Mouse (Mus musculus) adrenal gland, adult 18-20 months (tissue): ENCODE measurements around the gene Tlcd1. TPM values are rescaled to one million over a fixed set of nuclear protein-coding genes. Genes with fewer than 3 reads are reported as not detected.

Source experiments
- DNase-seq, 2 experiments: peaks; one replicate each; pipeline ENCODE4 v3.0.0; 2021 to 2022; ENCODE audit warnings: low spot score in 2 of 2
- total RNA-seq, 2 experiments: library from RNA; stranded (reverse); gene quantifications; 1 replicate in 1 of 2; 2 replicates in 1 of 2; pipeline ENCODE4 v1.2.3; 2021

The Tlcd1 gene
- total RNA-seq, 2 experiments from 2014 or later: 54.7 to 76.5 TPM

GRCm38 (mm10) chr11:78160171-78160570, 16.3 kb upstream of the Tlcd1 start:
- no peak for DNase-seq

DNA sequence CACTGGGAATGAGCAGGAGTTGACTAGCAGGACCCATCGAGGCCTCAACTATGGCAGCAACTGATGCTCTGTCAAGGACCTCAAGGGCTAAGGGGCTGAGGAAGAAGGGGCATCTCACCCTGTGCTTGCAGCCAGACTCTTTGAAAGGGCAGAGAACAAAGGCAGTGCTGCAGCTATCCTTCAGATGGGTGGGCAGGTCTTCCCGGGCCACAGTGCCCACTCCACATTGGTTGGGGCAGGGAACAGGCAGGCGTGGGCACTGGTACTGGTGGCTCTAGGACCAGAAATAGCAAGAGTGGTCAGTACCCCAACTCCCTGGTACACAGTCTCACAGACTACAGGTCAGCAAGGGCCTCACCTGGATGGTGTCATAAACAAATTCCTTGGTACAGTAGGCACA, 15.8 kb upstream of the Tlcd1 start:
- no peak for DNase-seq

- DNase-seq: no peak
These were observed 15.3 kb upstream of the Tlcd1 start for GRCm38 (mm10) chr11:78161169-78161568.

DNA sequence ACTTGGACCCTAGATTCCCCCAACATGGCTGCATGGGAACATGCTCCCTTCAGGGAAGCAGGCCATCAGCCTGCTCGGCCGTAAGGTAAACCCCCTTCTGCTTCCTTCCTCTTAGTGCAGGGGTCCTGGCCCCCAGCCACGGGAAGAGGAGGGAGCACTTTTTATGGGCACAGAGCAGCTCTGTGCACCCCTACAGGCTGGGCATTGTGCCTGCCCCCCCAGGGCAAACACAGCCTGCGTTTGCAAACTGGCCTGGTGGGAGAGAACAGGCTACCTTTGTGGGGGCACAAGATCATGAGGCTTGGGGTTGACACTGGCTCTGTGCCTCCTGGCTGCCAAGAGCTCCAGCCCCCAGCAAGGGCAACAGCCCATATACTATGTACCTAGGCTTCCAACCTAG, 14.5 kb upstream of the Tlcd1 start:
- DNase-seq: no peak

DNA sequence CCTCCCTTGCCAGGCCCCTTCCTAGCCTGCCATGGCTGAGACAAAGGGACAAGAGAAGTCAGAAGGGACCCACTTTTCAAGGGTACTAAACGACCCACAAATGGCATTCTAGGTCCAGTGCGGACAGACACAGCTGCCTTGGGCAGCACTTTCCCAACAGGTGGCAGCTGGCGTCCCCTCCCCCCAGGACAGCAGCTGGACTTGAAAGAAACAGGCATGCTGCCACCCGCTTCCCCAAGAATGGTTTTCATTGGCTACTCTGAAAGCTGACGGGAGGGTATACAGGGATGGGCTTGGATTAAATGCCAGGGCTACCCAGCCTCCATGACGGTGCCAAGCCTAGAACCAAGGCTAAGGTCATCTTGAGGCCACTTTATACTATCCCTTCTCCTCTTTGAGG, 14.0 kb upstream of the Tlcd1 start:
- no peak for DNase-seq

- DNase-seq: no peak
These were observed 13.5 kb upstream of the Tlcd1 start for GRCm38 (mm10) chr11:78163045-78163444.

DNA sequence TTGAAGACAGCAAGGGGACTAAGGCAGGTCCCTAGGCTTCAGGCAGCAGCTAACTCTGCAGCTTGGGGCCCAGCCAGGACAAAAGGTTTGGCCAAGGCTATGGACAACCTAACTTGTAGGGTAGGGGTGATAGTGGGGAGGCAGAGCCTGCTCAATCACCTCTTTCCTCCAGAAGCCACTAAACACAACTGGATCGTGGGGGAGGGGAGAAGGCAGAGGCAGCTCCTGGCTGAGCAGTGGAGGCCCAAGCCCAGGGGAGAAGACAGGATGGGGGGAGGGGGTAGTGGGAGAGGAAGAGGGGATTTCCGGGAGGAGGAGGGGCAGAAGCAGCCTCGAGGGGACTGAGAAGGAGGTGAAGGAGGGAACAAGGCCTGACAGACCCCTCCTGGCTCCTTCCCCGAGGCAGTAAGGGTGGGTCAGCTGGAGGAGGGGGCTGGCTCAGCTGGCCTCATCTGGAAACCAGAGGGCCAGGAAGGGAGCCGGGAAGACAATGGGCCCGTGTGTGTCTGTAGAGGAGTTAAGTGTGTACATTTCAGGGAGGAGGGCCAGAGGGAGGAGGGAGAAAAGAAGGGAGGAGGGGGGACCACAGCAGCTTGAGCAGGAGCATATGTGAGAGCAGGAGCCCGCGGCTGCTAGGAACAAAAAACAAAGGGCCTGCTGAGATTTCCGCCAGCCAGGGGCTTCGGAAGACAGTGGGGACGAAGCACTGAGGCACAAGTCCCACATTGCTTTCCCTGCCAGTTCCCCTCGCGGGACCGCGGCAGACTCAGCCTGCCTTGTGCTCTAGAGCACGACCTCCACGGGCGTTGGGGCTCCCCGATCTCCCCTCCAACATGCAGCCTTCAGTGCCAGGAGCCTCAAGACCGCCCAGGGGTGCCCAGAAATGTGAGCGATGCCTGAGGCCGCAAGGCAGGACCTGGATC, 12.6 kb upstream of the Tlcd1 start:
- peak in 1 of 2 experiments; percentile 53 for DNase-seq

DNA sequence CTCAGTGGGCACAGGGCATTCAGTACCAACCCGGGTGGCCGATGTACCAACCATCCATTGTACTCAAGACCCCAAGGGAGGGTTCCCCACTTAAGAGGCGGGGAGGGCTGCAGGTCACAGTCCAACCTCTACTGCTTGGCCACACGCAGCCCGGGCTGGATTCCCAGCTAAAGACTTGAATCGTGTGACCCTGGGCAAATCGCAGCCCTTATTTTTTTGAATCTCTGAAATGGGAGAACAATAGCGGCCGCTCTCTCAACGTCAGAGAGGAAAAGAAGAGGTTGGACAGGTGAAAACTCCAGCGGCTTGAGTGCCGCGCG, 11.9 kb upstream of the Tlcd1 start:
- no peak for DNase-seq

DNA sequence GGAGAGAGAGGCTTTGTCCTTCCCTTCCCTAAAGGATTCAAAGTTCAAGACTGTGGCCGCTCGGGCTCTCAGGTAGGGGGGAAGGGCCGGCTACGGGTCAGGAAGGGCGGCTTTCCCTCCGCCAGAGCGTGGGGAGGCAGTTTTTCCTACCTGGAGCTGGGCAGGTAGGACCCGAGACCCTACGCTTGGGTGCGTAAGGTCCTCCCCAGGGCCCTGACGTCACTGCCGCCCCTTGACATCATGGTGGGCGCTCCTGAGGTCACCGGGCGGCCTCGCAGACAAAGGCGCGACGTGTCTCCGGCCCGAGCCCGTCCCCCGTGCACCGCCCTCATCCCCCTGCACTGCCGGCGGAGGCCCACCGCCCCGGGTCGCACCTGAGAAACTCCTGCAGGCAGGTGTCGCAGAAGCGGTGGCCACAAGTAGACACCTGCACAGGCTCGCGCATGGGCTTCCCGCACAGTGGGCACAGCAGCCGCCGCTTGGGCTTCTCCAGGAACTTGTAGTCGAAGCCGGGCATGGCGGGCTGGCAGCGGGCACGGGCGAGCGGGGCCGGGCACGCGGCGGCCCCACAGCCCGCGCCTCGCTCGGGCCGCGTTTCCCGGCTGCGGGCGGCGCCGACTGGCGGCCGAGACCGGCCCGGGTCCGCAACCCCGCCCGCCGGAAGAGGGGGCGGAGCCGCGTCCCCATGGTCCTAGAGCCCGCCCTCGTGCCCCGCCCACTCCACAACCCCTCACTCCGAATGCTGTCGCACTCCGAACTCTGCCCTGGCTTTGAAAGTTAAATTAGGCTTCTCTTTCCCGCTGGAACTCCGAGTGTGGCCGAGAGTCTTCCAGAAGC, 11.4 kb upstream of the Tlcd1 start, which contains the start of gene Traf4:
Traf4 (minus strand) TSS at position 666 of the 837 bp plus-strand sequence.
- DNase-seq: peak; percentile 83 to 85

DNA sequence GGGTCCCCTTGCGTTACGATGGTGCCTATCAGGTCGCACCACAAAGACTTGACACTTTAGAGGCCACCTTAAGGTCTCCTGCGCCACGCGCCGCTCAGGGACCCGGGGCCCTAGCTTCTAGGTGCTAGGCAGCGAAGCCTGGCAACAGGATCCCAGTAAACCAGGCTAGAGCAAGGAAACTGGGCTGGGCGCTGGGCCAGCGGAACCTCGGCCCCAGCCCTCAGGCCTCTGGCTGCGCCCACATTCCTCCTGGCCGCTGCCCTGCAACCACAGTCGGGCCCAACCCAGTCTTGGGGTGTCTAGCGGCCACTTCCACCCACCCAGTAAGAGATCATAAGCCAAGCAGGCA, 10.8 kb upstream of the Tlcd1 start:
- peak in 1 of 2 experiments; percentile 51 for DNase-seq

GRCm38 (mm10) chr11:78166161-78166560, 10.3 kb upstream of the Tlcd1 start:
- DNase-seq: no peak

DNA sequence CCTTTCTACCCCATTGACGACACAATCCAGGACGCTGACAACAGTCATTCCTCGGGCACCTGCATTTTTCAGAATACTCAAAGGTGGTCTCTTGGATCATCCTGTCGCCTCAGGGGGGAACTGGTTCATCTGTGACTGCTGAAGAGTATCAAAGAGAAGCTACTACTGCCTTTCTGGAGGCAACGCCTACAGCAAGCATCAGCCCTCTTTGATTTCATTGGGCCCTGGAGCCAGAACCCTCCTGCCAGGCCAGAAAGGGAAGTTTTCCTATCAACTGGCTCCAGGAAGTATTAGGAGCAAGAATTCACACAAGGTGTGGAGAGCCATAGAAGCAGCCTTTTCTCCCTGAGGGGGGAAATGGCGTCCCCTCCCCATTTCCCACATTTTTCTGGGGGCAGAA, 9.9 kb upstream of the Tlcd1 start:
- DNase-seq: no peak

DNA sequence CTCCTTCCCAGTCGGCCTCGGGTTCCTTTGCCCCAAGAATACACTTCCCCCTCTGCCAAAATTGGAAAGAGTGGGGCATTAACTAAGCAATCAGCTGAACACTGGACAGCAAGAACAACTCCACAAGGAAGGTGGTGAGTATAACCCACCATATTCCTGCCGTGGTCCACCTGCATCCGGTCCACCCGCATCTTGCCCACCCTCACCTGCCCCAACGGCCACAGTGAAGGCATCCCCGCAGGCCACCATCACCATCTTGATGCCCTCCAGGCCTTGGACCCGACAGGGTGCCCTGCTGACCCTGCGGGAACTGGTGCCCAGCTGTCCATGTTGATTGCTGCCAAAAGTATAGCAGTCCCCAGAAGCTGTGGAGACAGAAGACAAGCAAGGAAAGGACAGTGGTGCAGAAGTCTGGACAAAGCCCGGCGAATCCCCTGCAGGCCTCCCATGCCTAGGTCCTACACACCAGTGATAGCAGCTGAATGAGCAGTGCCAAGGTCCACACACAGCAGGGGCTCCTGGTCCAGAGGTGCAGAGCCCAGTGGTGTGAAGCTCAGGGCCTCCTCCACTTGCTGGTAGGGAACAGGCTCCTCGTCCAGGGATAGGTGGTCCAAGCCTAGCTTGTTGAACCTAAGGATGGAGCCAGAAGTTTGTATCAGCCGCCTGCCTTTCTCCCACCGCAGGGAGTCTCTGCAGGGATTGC, 9.1 kb upstream of the Tlcd1 start:
- DNase-seq: no peak

DNA sequence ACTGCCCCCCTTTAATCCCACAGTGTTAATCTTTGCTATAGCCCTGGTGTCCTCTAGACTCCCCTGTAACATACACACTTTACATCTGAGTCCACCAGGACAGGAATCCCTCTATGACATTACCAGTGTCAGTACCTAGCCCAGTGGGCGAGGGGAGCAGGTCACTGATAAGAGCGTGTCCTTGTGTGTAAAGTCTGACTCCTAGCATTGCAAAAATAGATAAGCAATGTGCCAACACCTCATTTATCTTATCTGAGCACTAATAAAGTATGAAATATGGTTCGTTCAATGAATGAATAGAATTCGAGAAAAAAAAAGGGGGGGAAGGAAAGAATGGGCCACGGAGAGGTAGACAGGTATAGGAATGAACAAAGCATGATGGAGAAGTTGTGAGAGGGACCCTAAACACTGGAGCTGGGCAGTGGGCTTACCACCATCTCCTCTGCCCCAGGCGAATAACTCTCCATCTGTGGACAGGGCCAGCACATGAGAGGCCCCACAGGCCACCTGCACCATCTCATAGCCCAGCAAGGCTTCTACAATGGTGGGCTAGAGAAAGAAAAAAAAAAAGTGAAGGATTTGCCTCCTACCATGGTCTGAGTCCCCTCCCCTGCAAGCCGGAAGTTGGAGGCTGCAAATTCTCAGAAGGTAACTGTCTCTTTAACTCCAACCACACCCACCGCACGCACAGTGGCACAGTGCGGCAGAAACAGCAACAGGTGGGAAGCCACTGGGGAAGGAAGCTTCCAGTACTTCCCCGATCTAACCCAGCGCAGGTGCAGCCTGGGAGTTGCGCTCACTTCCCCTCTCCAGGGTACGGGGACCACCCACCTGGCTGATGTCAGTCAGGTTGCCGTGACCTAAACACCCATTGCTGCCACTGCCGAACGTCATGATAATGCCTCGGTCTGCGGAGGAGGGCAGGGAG, 7.7 kb upstream of the Tlcd1 start:
- DNase-seq: no peak

DNA sequence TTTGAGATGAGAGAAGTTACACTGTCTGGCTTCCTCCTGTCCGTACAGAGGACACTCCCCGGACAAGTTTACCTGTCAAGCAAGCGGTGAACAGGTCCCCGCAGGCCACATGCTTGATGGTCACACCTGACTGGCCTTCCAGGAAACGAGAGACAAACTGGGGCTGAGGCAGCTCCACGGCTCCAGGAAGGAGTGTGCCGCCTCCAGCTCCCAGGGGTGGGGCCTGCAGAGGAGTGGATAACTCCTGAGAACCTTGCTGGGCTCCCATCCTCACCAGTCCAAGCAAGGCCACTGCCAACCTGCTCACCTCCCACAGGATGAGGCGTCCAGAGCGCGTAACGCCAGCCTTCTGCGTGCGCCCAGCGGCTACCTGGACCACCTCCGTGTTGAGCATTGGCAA, 6.2 kb upstream of the Tlcd1 start:
- DNase-seq: no peak

- DNase-seq: no peak
These were observed 5.2 kb upstream of the Tlcd1 start for GRCm38 (mm10) chr11:78171328-78171727.

GRCm38 (mm10) chr11:78172034-78172747, 4.3 kb upstream of the Tlcd1 start:
- DNase-seq: no peak

- no peak for DNase-seq
These were observed 3.6 kb upstream of the Tlcd1 start for GRCm38 (mm10) chr11:78172748-78173383.

GRCm38 (mm10) chr11:78174506-78174905, 2.0 kb upstream of the Tlcd1 start:
- DNase-seq: no peak
